Mouse (Mus musculus): ENCODE data around the gene Grm3. TPM values are rescaled to one million over a fixed set of nuclear protein-coding genes. Genes with fewer than 3 reads are reported as not detected.

The Grm3 gene
- total and polyA plus RNA-seq, 3 experiments, result not detected

DNA sequence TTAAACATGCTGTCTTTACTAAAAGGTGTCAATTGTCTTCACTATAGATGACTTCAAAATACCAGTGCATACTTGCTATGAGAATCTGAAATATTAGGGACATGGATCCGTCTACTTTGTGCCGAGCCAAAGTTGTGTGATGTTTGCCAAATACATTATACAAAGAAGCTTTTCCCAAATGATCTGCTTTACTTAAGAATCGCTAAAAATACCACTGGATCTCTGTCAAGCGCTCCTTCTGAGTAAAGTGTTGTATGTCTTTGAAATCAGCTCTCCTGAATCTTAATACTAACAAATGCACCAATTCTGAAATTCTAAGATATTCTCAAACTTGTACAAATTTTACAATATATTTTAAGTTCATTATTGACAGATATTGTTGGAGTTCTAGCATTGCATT lies 100.6 kb downstream of the Grm3 start (continued):
- no peak for TF ChIP-seq UBTF (IDR thresholded peaks at IDR 0.05; ENCODE audit: borderline replicate concordance, insufficient read depth, low read depth, low read length)

DNA sequence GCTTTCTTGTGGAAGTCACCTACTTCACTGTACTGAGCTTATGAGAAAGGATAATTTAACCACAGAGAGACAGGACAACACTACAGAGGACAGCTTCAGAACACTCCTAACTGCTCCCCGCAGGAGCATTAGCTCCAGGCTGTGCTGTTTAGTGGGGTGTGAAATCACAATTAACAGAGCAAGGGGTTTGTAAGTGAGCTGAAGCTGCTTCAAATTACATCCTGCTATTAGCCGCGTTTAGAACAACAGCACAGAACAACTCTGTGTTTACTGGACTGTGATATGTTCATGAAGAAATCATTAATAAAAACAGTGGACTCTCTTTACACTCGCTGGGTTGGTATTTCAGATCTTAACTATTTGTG lies 101.9 kb downstream of the Grm3 start:
- DNase-seq (ENCODE audit: low read depth, low spot score), result no peak
- TF ChIP-seq ETS1 (IDR thresholded peaks at IDR 0.05; ENCODE audit: low read depth, low read length) (no peak), HCFC1 (IDR thresholded peaks at IDR 0.05; ENCODE audit: low read depth, low read length) (no peak), NELFE (IDR thresholded peaks at IDR 0.05; ENCODE audit: low read depth, low read length) (no peak), USF2 (IDR thresholded peaks at IDR 0.05; ENCODE audit: borderline replicate concordance in 1 of 2, insufficient read depth in 1 of 2, low read depth in 1 of 2, low read length in 2 of 2) (no peak), MYB (IDR thresholded peaks at IDR 0.05; ENCODE audit: low read depth, low read length) (no peak), UBTF (IDR thresholded peaks at IDR 0.05; ENCODE audit: borderline replicate concordance, insufficient read depth, low read depth, low read length) (no peak), POLR2AphosphoS5 (IDR thresholded peaks at IDR 0.05; ENCODE audit: borderline replicate concordance, low read depth, low read length) (no peak), SIN3A (IDR thresholded peaks at IDR 0.05; ENCODE audit: low read length) (no peak), GATA1 (IDR thresholded peaks at IDR 0.05; ENCODE audit: low read depth, low read length) (no peak)
- no peaks in the 10 kb centered on the region for H3K79me2 ChIP-seq (ENCODE audit: control insufficient read depth, insufficient read depth, low read length, poor library complexity)
- H3K4me3 ChIP-seq (ENCODE audit: control insufficient read depth in 1 of 2, insufficient read depth in 1 of 2, low read depth in 2 of 2, low read length in 2 of 2), result no peak overlapping the region
- H3K9ac ChIP-seq (ENCODE audit: control insufficient read depth, low read depth, low read length, poor library complexity, severe bottlenecking), result no peak overlapping the region
- no peaks in the 10 kb centered on the region for H3K9me3 ChIP-seq (replicated peaks; ENCODE audit: insufficient read depth, low read length)
- H3K27me3 ChIP-seq (ENCODE audit: control insufficient read depth in 1 of 2, insufficient read depth in 2 of 2, low read length in 2 of 2), result no peaks in the 10 kb centered on the region
- no peak overlapping the region for H3K27ac ChIP-seq (ENCODE audit: control insufficient read depth, low read depth, low read length)
- H3K4me1 ChIP-seq (ENCODE audit: control insufficient read depth in 1 of 2, insufficient read depth in 2 of 2, low read length in 2 of 2), result no peaks in the 10 kb centered on the region
- H3K36me3 ChIP-seq (ENCODE audit: control insufficient read depth in 1 of 2, insufficient read depth in 2 of 2, low read length in 2 of 2), result no peaks in the 10 kb centered on the region

DNA sequence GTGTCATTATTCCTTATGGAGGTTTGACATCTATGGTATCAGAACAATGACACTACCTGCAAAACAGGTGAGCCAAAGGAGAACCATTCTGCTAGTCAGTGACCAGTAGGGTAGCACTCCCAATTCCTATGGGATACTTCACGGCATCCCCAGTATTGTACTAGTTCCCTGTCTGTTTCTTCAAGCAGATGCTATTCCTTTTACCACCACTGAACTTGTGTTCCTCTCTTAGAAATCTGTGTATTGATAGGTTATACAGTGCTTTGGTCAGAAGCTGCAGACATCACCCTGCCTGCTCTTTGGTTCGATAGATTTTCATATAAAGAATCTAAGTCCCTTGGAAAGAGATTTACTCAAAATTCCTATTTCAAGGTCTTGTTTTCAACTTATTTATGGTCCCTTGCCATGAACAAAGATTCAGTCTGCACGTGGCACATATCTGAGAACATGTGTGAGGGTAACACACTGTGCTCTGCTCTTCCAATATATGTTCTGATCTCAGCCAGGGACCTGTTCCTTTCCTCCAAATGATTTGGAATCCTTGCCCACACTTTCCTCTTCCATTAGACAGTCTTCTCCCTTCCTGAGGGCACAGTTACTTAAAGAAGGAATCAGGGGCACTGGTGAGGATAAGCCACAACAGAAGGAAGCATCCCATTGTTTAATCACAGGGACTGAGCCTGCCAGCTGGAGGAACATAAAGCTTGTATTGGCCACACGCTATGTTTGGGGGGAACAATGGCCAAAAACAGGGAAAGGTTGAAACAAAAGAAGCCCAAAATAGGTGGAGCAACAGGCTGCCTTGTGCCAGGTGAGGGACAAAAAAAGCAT lies 102.5 kb downstream of the Grm3 start:
- Histone ChIP-seq H3K27ac (ENCODE audit: control insufficient read depth, low read depth, low read length) (no peak overlapping the region), H3K9ac (ENCODE audit: control insufficient read depth, low read depth, low read length, poor library complexity, severe bottlenecking) (no peak overlapping the region), H3K36me3 (ENCODE audit: control insufficient read depth in 1 of 2, insufficient read depth in 2 of 2, low read length in 2 of 2) (no peaks in the 10 kb centered on the region), H3K4me1 (ENCODE audit: control insufficient read depth in 1 of 2, insufficient read depth in 2 of 2, low read length in 2 of 2) (no peaks in the 10 kb centered on the region), H3K9me3 (replicated peaks; ENCODE audit: insufficient read depth, low read length) (no peaks in the 10 kb centered on the region), H3K27me3 (ENCODE audit: control insufficient read depth in 1 of 2, insufficient read depth in 2 of 2, low read length in 2 of 2) (no peaks in the 10 kb centered on the region), H3K79me2 (ENCODE audit: control insufficient read depth, insufficient read depth, low read length, poor library complexity) (no peaks in the 10 kb centered on the region), H3K4me3 (ENCODE audit: control insufficient read depth in 1 of 2, insufficient read depth in 1 of 2, low read depth in 2 of 2, low read length in 2 of 2) (no peak overlapping the region)
- DNase-seq (ENCODE audit: low read depth, low spot score), result no peak
- no peak for TF ChIP-seq SIN3A (IDR thresholded peaks at IDR 0.05; ENCODE audit: low read length)
- TF ChIP-seq MAZ (IDR thresholded peaks at IDR 0.05; ENCODE audit: low read depth, low read length), result no peak
- TF ChIP-seq CTCF (IDR thresholded peaks at IDR 0.05 in 2 of 3, conservative IDR thresholded peaks at IDR 0.05 in 1 of 3; ENCODE audit: control insufficient read depth in 1 of 3, insufficient read depth in 1 of 3, low read depth in 2 of 3, low read length in 3 of 3, poor library complexity in 1 of 3, severe bottlenecking in 1 of 3), result no peak
- no peak for TF ChIP-seq MYC (IDR thresholded peaks at IDR 0.05; ENCODE audit: low read depth, low read length)
- no peak for TF ChIP-seq ETS1 (IDR thresholded peaks at IDR 0.05; ENCODE audit: low read depth, low read length)
- TF ChIP-seq NRF1 (IDR thresholded peaks at IDR 0.05; ENCODE audit: insufficient read depth, low read depth, low read length, poor library complexity, severe bottlenecking), result no peak
- TF ChIP-seq MXI1 (IDR thresholded peaks at IDR 0.05; ENCODE audit: low read depth, low read length), result no peak
- no peak for TF ChIP-seq RAD21 (IDR thresholded peaks at IDR 0.05; ENCODE audit: low read depth, low read length)
- TF ChIP-seq MAFK (IDR thresholded peaks at IDR 0.05; ENCODE audit: borderline replicate concordance, low read depth, low read length), result no peak
- TF ChIP-seq SMC3 (IDR thresholded peaks at IDR 0.05; ENCODE audit: low read depth, low read length), result no peak
- no peak for TF ChIP-seq GABPA (IDR thresholded peaks at IDR 0.05; ENCODE audit: low read depth, low read length)
- no peak for TF ChIP-seq RCOR1 (IDR thresholded peaks at IDR 0.05; ENCODE audit: low read depth, low read length)
- no peak for TF ChIP-seq MYB (IDR thresholded peaks at IDR 0.05; ENCODE audit: low read depth, low read length)
- TF ChIP-seq CHD2 (IDR thresholded peaks at IDR 0.05; ENCODE audit: low read length), result no peak
- no peak for TF ChIP-seq MAX (IDR thresholded peaks at IDR 0.05; ENCODE audit: low read length)
- no peak for TF ChIP-seq JUND (IDR thresholded peaks at IDR 0.05; ENCODE audit: low read depth, low read length)
- TF ChIP-seq EP300 (IDR thresholded peaks at IDR 0.05; ENCODE audit: low read depth in 1 of 2, low read length in 2 of 2), result no peak
- TF ChIP-seq POLR2AphosphoS2 (IDR thresholded peaks at IDR 0.05; ENCODE audit: low read length), result no peak
- TF ChIP-seq TAL1 (IDR thresholded peaks at IDR 0.05; ENCODE audit: low read length), result no peak
- no peak for TF ChIP-seq TCF12 (IDR thresholded peaks at IDR 0.05; ENCODE audit: low read depth, low read length)

Data from MEL (cell line).